Mouse (Mus musculus): Measurements from ENCODE around the gene Gm9913. TPM values are rescaled to one million over a fixed set of nuclear protein-coding genes. Genes with fewer than 3 reads are reported as not detected.
A peak's percentile ranks its signal among the peaks of the same experiment; 100 is the strongest.

Gene Gm9913
- polyA plus RNA-seq, 1 experiment from 2014 or later = 0.51 TPM

DNA sequence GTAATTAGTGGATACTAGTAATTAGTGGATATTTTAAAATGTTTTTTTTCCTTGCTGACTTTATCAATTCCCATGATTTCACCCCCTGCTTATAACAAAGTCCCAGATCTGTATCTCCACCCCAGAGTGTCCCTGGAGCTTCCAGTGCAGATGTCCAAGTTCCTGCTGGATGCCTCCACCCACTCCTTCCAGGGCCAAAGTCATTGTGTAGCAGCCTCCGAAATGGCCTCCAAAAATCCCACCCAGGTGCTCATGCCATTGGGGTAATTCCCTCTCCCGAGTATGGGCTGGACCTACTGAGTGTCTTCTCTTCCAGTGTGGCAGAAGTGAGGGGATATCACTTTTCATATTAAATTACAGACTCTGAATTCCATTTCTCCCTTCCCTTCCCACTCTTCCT lies 5.9 kb downstream of the Gm9913 start:
- WGBS = 74% methylated on average over 2 of the region's 2 CpGs
- ATAC-seq = no peak
- Histone ChIP-seq H3K36me3 (ENCODE audit: control insufficient read depth, insufficient read depth, low read length) (no peaks in the 10 kb centered on the region), H3K9ac (ENCODE audit: low read depth, low read length) (no peak overlapping the region), H3K4me2 (ENCODE audit: low read depth, low read length) (no peak overlapping the region), H3K4me3 (ENCODE audit: low read length) (no peak overlapping the region), H3K27me3 (replicated peaks; ENCODE audit: control insufficient read depth, insufficient read depth, low read length) (peaks cover 5% of the 10 kb centered on the region), H3K9me3 (ENCODE audit: control insufficient read depth, low read length) (no peaks in the 10 kb centered on the region), H3K4me1 (ENCODE audit: control insufficient read depth, insufficient read depth, low read length) (0 out of 2 replicates have a peak, but pooled peaks cover 2% of the 10 kb centered on the region), H3K27ac (ENCODE audit: low read length) (no peak overlapping the region)

DNA sequence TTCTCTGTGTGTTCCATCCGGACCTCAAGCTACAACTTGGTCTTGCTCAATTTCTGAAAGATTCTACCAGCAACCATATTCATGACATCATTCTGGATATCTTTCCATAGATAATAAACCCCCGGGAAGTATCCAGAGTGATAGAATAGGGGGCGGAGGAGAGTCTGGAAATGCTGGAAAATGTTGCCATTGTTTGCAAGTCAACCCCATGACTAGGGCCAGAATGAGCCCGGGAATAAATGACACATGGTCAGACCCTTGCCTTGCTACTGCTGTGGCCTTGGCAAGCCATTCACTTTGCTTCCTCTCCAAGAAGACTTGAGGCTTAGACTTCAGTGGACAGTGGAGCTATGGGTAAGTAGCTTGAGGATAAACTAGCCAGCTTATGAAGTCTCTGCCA lies 7.0 kb downstream of the Gm9913 start:
- Histone ChIP-seq H3K4me1 (ENCODE audit: control insufficient read depth, insufficient read depth, low read length) (no peaks in the 10 kb centered on the region), H3K4me3 (ENCODE audit: low read length) (no peak overlapping the region), H3K27me3 (replicated peaks; ENCODE audit: control insufficient read depth, insufficient read depth, low read length) (no peaks in the 10 kb centered on the region), H3K4me2 (ENCODE audit: low read depth, low read length) (no peak overlapping the region), H3K27ac (ENCODE audit: low read length) (no peak overlapping the region), H3K36me3 (ENCODE audit: control insufficient read depth, insufficient read depth, low read length) (no peaks in the 10 kb centered on the region), H3K9me3 (ENCODE audit: control insufficient read depth, low read length) (no peaks in the 10 kb centered on the region), H3K9ac (ENCODE audit: low read depth, low read length) (no peak overlapping the region)
- no peak for ATAC-seq
- 79% methylated on average over 4 of the region's 4 CpGs for WGBS

DNA sequence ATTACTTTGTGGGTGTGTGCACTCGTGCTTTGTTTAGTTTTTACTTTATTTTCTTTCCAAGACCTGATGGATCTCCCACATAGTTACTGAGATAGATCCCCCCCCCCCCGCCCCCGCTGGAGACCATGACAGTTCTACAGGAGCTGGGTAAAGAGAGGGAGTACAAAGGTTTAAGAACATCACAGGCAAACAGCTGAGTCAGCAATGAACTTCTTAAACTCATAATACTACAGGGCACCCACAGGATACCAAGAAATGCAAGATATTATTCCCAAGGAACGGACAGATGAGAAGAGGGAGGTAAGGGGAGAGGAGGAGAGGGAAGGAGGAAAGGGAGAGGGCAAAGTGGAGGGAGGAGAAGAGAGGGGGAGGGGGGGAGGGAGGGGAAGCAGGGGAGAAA lies 7.7 kb downstream of the Gm9913 start:
- no peak overlapping the region for H3K9ac ChIP-seq (ENCODE audit: low read depth, low read length)
- WGBS = 76% methylated on average over 4 of the region's 4 CpGs
- no peak for ATAC-seq
- H3K4me1 ChIP-seq (ENCODE audit: control insufficient read depth, insufficient read depth, low read length) = no peaks in the 10 kb centered on the region
- no peak overlapping the region for H3K4me3 ChIP-seq (ENCODE audit: low read length)
- H3K27ac ChIP-seq (ENCODE audit: low read length) = no peak overlapping the region
- no peaks in the 10 kb centered on the region for H3K9me3 ChIP-seq (ENCODE audit: control insufficient read depth, low read length)
- no peaks in the 10 kb centered on the region for H3K27me3 ChIP-seq (replicated peaks; ENCODE audit: control insufficient read depth, insufficient read depth, low read length)
- H3K36me3 ChIP-seq (ENCODE audit: control insufficient read depth, insufficient read depth, low read length) = no peaks in the 10 kb centered on the region
- H3K4me2 ChIP-seq (ENCODE audit: low read depth, low read length) = no peak overlapping the region

DNA sequence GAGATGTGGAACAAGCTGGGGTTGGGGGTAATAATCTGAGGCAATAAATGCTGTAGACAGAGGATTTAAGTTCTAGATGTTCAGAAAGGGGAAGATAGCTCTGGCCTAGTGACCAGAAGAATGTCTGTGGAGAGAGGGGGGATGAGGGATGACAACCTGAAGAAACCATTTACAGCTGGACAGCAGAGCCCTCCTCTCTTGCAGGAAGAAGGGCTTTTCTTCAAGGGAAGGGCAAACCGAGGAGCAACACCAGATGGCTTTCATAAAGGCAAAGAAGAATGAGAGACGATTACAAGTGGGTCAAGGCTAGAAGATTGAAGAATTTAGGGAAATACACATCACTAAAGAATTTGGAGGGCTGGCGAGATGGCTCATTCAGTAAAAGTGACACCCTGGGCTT lies 9.5 kb downstream of the Gm9913 start:
- Histone ChIP-seq H3K4me2 (ENCODE audit: low read depth, low read length) (no peak overlapping the region), H3K4me1 (ENCODE audit: control insufficient read depth, insufficient read depth, low read length) (no peaks in the 10 kb centered on the region), H3K36me3 (ENCODE audit: control insufficient read depth, insufficient read depth, low read length) (no peaks in the 10 kb centered on the region), H3K4me3 (ENCODE audit: low read length) (no peak overlapping the region), H3K9ac (ENCODE audit: low read depth, low read length) (no peak overlapping the region), H3K9me3 (ENCODE audit: control insufficient read depth, low read length) (no peaks in the 10 kb centered on the region), H3K27ac (ENCODE audit: low read length) (no peak overlapping the region), H3K27me3 (replicated peaks; ENCODE audit: control insufficient read depth, insufficient read depth, low read length) (no peaks in the 10 kb centered on the region)
- WGBS = 40% methylated on average over 3 of the region's 3 CpGs
- ATAC-seq = no peak

DNA sequence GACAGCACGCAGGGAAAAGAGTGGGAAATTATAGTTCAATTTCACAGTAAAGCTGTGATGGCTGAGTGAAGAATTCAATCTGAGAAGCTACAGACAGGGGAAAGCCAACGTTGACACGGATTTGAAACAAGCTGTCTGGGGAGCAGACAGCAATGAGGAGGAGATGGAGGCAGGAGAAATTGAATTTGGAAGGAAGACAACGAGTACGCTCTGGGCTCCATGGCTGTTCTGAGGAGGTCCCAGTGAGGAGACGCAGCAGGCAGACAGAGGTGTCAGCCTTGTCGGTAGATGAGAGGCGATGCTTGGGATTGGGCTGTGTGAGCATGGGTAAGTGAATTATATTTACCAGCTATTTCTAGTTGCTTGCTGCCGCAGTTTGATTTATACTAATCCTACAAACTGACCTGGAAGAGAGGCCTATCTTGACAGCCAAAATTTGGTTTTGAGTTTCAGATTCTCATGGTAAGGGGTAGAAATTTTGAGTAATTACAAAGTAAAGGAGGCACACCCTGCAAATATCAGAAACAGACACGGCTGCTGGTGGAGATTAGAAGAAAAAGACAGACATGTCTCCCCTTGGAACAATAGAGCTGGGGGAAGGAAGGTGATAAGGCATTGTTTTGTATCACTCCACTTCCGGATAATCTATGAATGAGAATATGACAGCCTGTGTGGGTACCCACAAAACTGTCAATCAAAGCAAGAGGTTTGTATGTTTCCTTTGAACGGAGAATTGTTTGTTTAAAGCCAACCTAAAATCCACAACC lies 10.6 kb downstream of the Gm9913 start:
- Histone ChIP-seq H3K36me3 (ENCODE audit: control insufficient read depth, insufficient read depth, low read length) (no peaks in the 10 kb centered on the region), H3K4me1 (ENCODE audit: control insufficient read depth, insufficient read depth, low read length) (no peaks in the 10 kb centered on the region), H3K4me3 (ENCODE audit: low read length) (no peak overlapping the region), H3K9me3 (ENCODE audit: control insufficient read depth, low read length) (no peaks in the 10 kb centered on the region), H3K27me3 (replicated peaks; ENCODE audit: control insufficient read depth, insufficient read depth, low read length) (no peaks in the 10 kb centered on the region), H3K9ac (ENCODE audit: low read depth, low read length) (no peak overlapping the region), H3K4me2 (ENCODE audit: low read depth, low read length) (no peak overlapping the region), H3K27ac (ENCODE audit: low read length) (no peak overlapping the region)
- 70% methylated on average over 12 of the region's 12 CpGs for WGBS
- no peak for ATAC-seq

DNA sequence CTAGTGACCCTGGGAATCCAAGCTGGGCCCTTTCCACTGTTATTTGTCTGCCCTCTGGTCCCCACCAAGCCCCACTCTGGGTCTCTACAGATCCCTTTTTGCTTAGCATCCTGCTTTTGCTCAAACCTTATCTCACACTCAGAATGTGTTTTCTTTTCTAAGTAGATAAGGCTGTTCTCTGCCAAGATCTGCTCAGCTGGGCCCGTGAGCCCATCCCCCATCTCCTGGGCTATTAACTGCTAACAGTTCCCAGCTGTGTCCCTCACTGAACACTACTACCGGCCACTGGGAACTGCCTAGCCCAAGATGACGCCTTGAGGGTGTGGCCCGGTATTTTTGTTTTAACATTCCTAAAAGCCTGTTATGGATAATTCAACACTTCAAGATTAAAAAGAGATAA lies 11.7 kb downstream of the Gm9913 start:
- H3K4me3 ChIP-seq (ENCODE audit: low read length) = no peak overlapping the region
- H3K4me1 ChIP-seq (ENCODE audit: control insufficient read depth, insufficient read depth, low read length) = no peaks in the 10 kb centered on the region
- H3K9ac ChIP-seq (ENCODE audit: low read depth, low read length) = no peak overlapping the region
- no peak overlapping the region for H3K27ac ChIP-seq (ENCODE audit: low read length)
- H3K9me3 ChIP-seq (ENCODE audit: control insufficient read depth, low read length) = no peaks in the 10 kb centered on the region
- no peaks in the 10 kb centered on the region for H3K36me3 ChIP-seq (ENCODE audit: control insufficient read depth, insufficient read depth, low read length)
- H3K4me2 ChIP-seq (ENCODE audit: low read depth, low read length) = no peak overlapping the region
- no peaks in the 10 kb centered on the region for H3K27me3 ChIP-seq (replicated peaks; ENCODE audit: control insufficient read depth, insufficient read depth, low read length)
- 13% methylated on average over 4 of the region's 4 CpGs for WGBS
- ATAC-seq = peak; percentile 50

DNA sequence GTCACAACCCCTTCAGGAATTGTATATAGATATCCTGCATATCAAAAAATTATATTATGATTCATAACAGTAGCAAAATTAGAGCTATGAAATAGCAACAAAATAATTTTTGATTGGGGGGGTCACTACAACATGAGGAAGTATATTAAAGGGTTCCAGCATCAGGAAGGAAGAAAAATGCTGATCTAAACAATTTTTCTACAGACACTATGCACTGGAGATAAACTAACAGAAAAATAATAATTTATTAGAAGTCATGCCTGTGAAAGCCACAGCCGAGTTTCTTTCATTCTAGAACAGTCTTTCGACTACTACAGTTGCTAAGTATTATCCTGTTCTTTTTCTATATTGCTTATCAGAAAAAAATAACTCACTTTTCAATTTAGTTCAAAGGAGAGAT lies 20.6 kb downstream of the Gm9913 start:
- Histone ChIP-seq H3K27ac (ENCODE audit: low read length) (no peak overlapping the region), H3K4me1 (ENCODE audit: control insufficient read depth, insufficient read depth, low read length) (no peaks in the 10 kb centered on the region), H3K36me3 (ENCODE audit: control insufficient read depth, insufficient read depth, low read length) (no peaks in the 10 kb centered on the region), H3K9ac (ENCODE audit: low read depth, low read length) (no peak overlapping the region), H3K4me3 (ENCODE audit: low read length) (no peak overlapping the region), H3K4me2 (ENCODE audit: low read depth, low read length) (no peak overlapping the region), H3K27me3 (replicated peaks; ENCODE audit: control insufficient read depth, insufficient read depth, low read length) (no peaks in the 10 kb centered on the region), H3K9me3 (ENCODE audit: control insufficient read depth, low read length) (no peaks in the 10 kb centered on the region)
- ATAC-seq = no peak
- WGBS = 78% methylated on average over 2 of the region's 2 CpGs

DNA sequence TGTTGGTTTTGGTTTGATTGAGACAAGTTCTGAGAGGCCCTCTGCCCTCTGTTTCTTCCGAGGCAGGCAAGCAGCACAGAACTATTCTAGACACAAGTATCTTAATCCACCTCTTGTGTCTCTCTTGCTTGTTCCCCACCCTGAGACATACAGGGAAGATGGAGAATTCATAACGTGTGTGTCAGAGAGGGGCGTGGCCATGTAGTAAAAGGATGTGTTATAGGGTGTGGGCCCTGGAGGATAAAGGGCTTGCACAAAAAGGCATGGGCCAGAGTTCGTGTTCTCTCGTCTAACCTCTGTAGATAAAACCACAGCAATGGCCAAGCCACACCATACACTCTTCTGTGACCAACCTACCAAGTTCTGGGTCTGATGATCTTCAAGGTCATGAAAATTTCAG lies 21.7 kb downstream of the Gm9913 start:
- Histone ChIP-seq H3K4me2 (ENCODE audit: low read depth, low read length) (no peak overlapping the region), H3K4me1 (ENCODE audit: control insufficient read depth, insufficient read depth, low read length) (no peaks in the 10 kb centered on the region), H3K36me3 (ENCODE audit: control insufficient read depth, insufficient read depth, low read length) (no peaks in the 10 kb centered on the region), H3K27me3 (replicated peaks; ENCODE audit: control insufficient read depth, insufficient read depth, low read length) (no peaks in the 10 kb centered on the region), H3K4me3 (ENCODE audit: low read length) (no peak overlapping the region), H3K27ac (ENCODE audit: low read length) (no peak overlapping the region), H3K9me3 (ENCODE audit: control insufficient read depth, low read length) (no peaks in the 10 kb centered on the region), H3K9ac (ENCODE audit: low read depth, low read length) (no peak overlapping the region)
- WGBS = 73% methylated on average over 5 of the region's 5 CpGs
- no peak for ATAC-seq

DNA sequence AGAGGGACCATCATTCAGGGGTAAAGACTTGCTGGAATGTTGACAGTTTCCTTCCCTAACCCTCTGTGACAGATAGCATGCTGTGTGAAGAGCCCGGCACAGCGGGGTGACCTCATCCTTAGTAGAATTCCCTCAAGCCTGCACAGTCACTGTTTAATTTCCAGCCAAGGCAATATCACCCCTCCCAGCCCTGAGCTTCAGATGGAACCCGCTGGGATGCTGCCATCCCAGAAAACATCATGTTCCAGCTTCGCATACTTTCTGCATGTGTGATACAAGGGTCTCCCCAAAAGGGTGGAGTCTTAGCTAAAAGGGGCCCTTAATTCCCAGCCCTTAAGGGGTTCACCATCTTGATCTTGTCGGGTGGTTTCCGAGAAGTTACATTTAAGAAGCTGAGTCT lies 25.8 kb downstream of the Gm9913 start:
- peak; percentile 82 for ATAC-seq
- H3K27ac ChIP-seq (ENCODE audit: low read length) = peak overlapping the region; percentile 51; the same call in 1 of the 2 replicates

DNA sequence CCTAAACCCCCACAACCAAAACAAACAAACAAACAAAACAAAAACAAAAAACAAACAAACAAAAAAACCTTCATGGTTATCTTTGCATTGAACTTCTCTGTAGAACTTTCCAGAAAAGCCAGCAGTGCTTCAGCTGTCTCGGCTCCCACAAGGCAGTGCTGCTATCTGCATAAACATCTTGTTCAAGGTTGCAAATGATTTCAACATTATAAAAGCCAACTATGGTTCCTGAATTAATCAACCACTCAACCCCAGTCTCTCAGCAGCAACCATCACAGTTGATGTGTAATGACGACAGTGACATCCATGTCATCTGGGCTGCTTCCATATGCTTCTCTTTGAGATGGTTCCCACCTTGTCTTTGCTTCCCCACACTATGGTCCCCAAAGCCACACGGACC lies 34.8 kb downstream of the Gm9913 start:
- H3K9ac ChIP-seq (ENCODE audit: low read depth, low read length) = no peak overlapping the region
- no peaks in the 10 kb centered on the region for H3K9me3 ChIP-seq (ENCODE audit: control insufficient read depth, low read length)
- no peak for ATAC-seq
- no peaks in the 10 kb centered on the region for H3K36me3 ChIP-seq (ENCODE audit: control insufficient read depth, insufficient read depth, low read length)
- no peak overlapping the region for H3K27ac ChIP-seq (ENCODE audit: low read length)
- 83% methylated on average over 3 of the region's 3 CpGs for WGBS
- no peak overlapping the region for H3K4me2 ChIP-seq (ENCODE audit: low read depth, low read length)
- no peaks in the 10 kb centered on the region for H3K4me1 ChIP-seq (ENCODE audit: control insufficient read depth, insufficient read depth, low read length)
- H3K4me3 ChIP-seq (ENCODE audit: low read length) = no peak overlapping the region
- H3K27me3 ChIP-seq (replicated peaks; ENCODE audit: control insufficient read depth, insufficient read depth, low read length) = no peaks in the 10 kb centered on the region

More for the DNA sequence above, 25.8 kb downstream of the Gm9913 start:
- no peak overlapping the region for H3K4me3 ChIP-seq (ENCODE audit: low read length)
- no peaks in the 10 kb centered on the region for H3K27me3 ChIP-seq (replicated peaks; ENCODE audit: control insufficient read depth, insufficient read depth, low read length)
- 49% methylated on average over 6 of the region's 6 CpGs for WGBS
- no peaks in the 10 kb centered on the region for H3K9me3 ChIP-seq (ENCODE audit: control insufficient read depth, low read length)
- H3K9ac ChIP-seq (ENCODE audit: low read depth, low read length) = no peak overlapping the region
- H3K4me2 ChIP-seq (ENCODE audit: low read depth, low read length) = no peak overlapping the region
- no peaks in the 10 kb centered on the region for H3K36me3 ChIP-seq (ENCODE audit: control insufficient read depth, insufficient read depth, low read length)
- no peaks in the 10 kb centered on the region for H3K4me1 ChIP-seq (ENCODE audit: control insufficient read depth, insufficient read depth, low read length)
